Mouse (Mus musculus) G1E (cell line): ENCODE measurements around the gene Dpp4.

Experiments used
- CTCF ChIP-seq: IDR thresholded peaks from 2 replicates; pipeline ENCODE4 v1.5.1; 2012; ENCODE audit warnings: low read depth, low read length, inconsistent platforms, mixed read lengths
- GATA1 ChIP-seq: IDR thresholded peaks from 2 replicates; pipeline ENCODE4 v1.6.1; 2012; ENCODE audit warnings: borderline replicate concordance, low read length, inconsistent platforms, mixed read lengths
- GATA2 ChIP-seq: IDR thresholded peaks from 2 replicates; pipeline ENCODE4 v1.6.1; 2012; ENCODE audit warnings: low read depth, low read length, inconsistent platforms, borderline replicate concordance
- POLR2AphosphoS5 ChIP-seq: IDR thresholded peaks from 2 replicates; pipeline ENCODE4 v1.6.1; 2012; ENCODE audit warnings: low read depth, low read length, inconsistent platforms; ENCODE audit not compliant: insufficient replicate concordance
- TAL1 ChIP-seq: conservative IDR thresholded peaks from 2 replicates; pipeline ENCODE4 v1.6.1; 2012; ENCODE audit warnings: low read depth, low read length, inconsistent platforms, mixed read lengths

DNA sequence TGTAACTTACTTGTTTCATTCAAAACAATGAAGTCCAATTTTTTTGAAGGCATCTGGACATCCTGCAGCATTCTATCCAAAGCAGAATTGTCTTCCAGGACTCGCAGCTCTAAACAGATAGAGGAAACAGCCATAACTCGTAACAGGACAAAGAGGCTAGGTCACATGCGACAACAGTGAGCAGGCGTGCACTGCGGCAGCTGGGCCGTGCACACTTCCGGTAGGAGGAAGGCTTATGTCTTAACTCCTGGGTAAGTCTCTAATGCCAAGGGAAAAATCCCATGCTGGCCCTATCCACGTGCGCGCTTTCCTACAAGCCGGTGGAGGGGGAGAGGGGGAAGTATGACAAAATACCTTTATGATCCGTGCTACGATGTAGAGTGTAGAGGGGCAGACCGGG lies 55.4 kb downstream of the Dpp4 start:
- TF ChIP-seq GATA1 (no peak), CTCF (no peak), TAL1 (no peak), POLR2AphosphoS5 (no peak), GATA2 (no peak)
